Mouse (Mus musculus) stomach, postnatal 0 days (tissue): Measurements from ENCODE around the gene Ripply1. TPM values are rescaled to one million over a fixed set of nuclear protein-coding genes. Genes with fewer than 3 reads are reported as not detected.

Experiments
- ATAC-seq: fragments of 200-750 bp; cut with Nextera tagmentation; 2 replicates; pipeline ENCODE4 v1.8.0; 2017; ENCODE audit not compliant: low FRiP score, low TSS enrichment
- DNase-seq: peaks from one replicate; pipeline ENCODE4 v3.0.0-alpha.2; 2016; ENCODE audit warnings: low spot score
- H3K27ac ChIP-seq: fragments of 300-500 bp; sonication (generic); replicated peaks from 2 replicates; pipeline ENCODE4 v1.5.1; 2014; ENCODE audit warnings: mild to moderate bottlenecking, control low read depth
- H3K27me3 ChIP-seq: fragments of 300-500 bp; sonication (generic); 2 replicates; pipeline ENCODE4 v1.6.1; 2014; ENCODE audit warnings: low read length; ENCODE audit not compliant: control insufficient read depth, insufficient read depth
- H3K36me3 ChIP-seq: fragments of 300-500 bp; sonication (generic); 2 replicates; pipeline ENCODE4 v1.6.1; 2014; ENCODE audit warnings: low read length, mixed read lengths; ENCODE audit not compliant: control insufficient read depth, insufficient read depth
- H3K4me1 ChIP-seq: fragments of 300-500 bp; sonication (generic); replicated peaks from 2 replicates; pipeline ENCODE4 v1.6.1; 2014; ENCODE audit warnings: antibody characterized with exemption; ENCODE audit not compliant: control insufficient read depth, insufficient read depth
- H3K4me2 ChIP-seq: fragments of 300-500 bp; sonication (generic); replicated peaks from 2 replicates; pipeline ENCODE4 v1.6.1; 2014; ENCODE audit warnings: low read depth, mild to moderate bottlenecking, control low read depth, moderate library complexity
- H3K4me3 ChIP-seq: fragments of 300-500 bp; sonication (generic); 2 replicates; pipeline ENCODE4 v1.5.1; 2014; ENCODE audit warnings: low read depth, low read length, control low read depth
- H3K9ac ChIP-seq: fragments of 300-500 bp; sonication (generic); 2 replicates; pipeline ENCODE4 v1.6.1; 2014; ENCODE audit warnings: mild to moderate bottlenecking, low read length, control low read depth, mixed read lengths
- H3K9me3 ChIP-seq: fragments of 300-500 bp; sonication (generic); 2 replicates; pipeline ENCODE4 v1.6.1; 2016; ENCODE audit warnings: low read length; ENCODE audit not compliant: control insufficient read depth
- CTCF ChIP-seq: IDR thresholded peaks from 2 replicates; pipeline ENCODE4 v1.5.1; 2016; ENCODE audit warnings: antibody characterized with exemption, low read depth, mild to moderate bottlenecking, moderate library complexity
- EP300 ChIP-seq: optimal IDR thresholded peaks from 2 replicates; pipeline ENCODE3; 2016; ENCODE audit warnings: antibody characterized with exemption
- WGBS: fragments of 180-500 bp; shearing (Covaris S2); extraction: QIAGEN DNeasy Blood & Tissue Kit; methylation state at CpG from one replicate; pipeline ENCODE4 v1.1.7; 2014; 5-methylcytosine and 5-hydroxymethylcytosine counted together
- polyA plus RNA-seq: library from polyadenylated mRNA; unstranded; fragments of >200 nt; fragmentation: Nextera tagmentation; extraction: Ambion mirVana; gene quantifications from 2 replicates; pipeline ENCODE4 v1.2.1, GENCODE M21; 2015

The Ripply1 gene
- polyA plus RNA-seq, 1 experiment from 2014 or later = not detected

DNA sequence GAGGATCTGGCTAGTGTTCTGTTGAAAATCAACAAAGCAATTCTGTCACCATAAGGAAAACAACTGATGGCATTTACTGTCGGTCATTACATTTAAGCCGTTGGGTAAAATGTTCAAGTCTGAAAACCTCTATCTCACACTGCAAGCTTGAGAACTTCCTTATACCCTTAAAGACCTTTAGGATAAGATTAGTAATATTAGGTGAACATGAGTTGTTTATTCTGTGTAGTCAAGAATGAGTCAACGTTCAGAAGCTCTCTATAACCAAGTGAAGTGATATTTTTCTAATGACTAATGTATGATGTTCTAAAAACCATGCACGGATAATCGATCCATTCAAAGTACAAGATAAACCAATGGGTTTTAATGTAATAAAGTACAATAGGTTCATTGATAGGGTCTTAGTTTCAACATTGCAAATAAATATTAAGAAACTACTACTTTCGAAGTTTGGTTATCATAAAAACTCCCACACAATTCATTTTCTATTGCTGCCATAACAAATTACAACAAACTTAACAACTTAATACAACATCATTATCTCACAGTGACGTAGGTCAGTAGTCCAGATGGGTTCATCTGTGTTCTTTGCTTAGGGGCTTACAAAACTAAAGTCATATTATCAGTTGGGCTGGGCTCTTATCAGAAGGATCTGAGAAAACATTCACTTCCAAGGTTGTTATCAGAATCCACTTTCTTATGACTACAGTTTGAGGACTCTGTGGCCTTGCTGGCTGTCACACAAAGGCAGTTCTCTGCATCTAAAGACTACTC lies 12.1 kb upstream of the Ripply1 start:
- no peaks in the 10 kb centered on the region for H3K9me3 ChIP-seq
- H3K4me2 ChIP-seq = no peak overlapping the region
- H3K4me1 ChIP-seq = no peaks in the 10 kb centered on the region
- DNase-seq = no peak
- ATAC-seq = no peak
- H3K36me3 ChIP-seq = no peaks in the 10 kb centered on the region
- no peak overlapping the region for H3K27ac ChIP-seq
- 64% methylated on average over 7 of the region's 7 CpGs for WGBS
- no peak overlapping the region for H3K9ac ChIP-seq
- H3K4me3 ChIP-seq = no peak overlapping the region
- TF ChIP-seq EP300 (no peak), CTCF (no peak)
- H3K27me3 ChIP-seq = no peaks in the 10 kb centered on the region

DNA sequence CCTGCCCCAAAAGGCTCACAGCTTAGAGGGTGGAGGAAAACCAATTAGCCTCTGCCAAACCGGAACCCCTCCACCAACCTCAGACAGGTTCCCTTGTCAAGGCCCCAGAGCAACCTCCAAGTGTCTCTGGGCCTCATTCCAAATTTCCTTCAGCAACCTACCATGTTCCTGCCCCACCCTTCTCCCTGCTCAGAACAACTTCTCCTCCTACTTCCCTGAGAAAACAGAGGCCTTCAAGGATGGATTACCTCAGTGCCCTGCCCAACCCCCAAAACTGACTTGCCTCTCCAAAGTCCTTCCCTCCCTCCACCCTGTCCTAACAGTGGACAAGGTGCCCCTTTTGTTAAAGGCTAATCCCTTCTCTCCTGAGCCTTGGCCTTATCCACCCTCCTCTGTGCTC lies 3.6 kb upstream of the Ripply1 start:
- Histone ChIP-seq H3K4me2 (no peak overlapping the region), H3K36me3 (no peaks in the 10 kb centered on the region), H3K9me3 (no peaks in the 10 kb centered on the region), H3K4me1 (no peaks in the 10 kb centered on the region), H3K4me3 (no peak overlapping the region), H3K27ac (no peak overlapping the region), H3K9ac (no peak overlapping the region), H3K27me3 (no peaks in the 10 kb centered on the region)
- WGBS = 35% methylated on average over 1 of the region's 1 CpGs
- DNase-seq (no peak), ATAC-seq (no peak; the same call in 1 of the 2 replicates)
- no peak for TF ChIP-seq CTCF
- TF ChIP-seq EP300 = no peak

DNA sequence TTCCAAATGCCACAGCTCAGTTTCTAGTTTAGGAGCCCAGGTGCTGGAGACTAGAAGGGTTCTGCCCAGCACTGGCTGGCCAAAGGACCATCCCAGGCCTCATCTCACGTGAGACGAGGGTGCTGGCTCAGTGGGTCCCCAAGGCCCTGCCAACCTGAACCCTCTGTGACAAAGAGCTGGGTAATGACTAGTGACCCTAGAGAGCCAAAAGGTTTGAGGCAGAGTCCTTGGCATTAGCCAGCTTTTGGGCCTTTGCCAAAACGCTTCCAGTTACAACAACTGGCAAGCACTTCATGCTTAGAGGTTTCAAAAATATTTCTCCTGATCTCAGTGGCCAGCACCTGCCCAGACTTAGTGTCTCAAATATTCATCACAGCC lies 881 bp upstream of the Ripply1 start:
- Histone ChIP-seq H3K9me3 (no peaks in the 10 kb centered on the region), H3K4me1 (no peaks in the 10 kb centered on the region), H3K27me3 (no peaks in the 10 kb centered on the region), H3K9ac (no peak overlapping the region), H3K4me3 (no peak overlapping the region), H3K4me2 (no peak overlapping the region), H3K27ac (no peak overlapping the region), H3K36me3 (no peaks in the 10 kb centered on the region)
- DNase-seq = no peak
- no peak for ATAC-seq
- WGBS = 93% methylated on average over 3 of the region's 3 CpGs
- TF ChIP-seq EP300 (no peak), CTCF (no peak)

DNA sequence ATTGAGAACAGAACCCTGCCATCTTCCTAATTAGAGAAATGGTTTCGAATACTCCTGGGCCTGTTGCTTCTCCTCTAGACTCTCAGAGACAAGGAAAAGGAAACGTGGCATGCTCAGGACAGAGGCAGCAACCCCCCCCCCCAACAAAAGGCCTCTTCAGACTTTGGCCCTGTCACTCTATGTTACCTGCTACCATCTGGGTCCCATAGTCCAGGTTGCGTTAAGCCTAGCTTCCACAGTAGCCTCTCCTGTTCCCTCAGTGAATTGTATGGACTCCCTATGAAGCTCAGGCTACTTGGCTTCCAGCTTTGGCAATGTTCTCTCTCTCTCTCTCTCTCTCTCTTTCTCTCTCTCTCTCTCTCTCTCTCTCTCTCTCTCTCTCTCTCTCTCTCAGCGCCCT lies 590 bp downstream of the Ripply1 start:
- no peak for TF ChIP-seq EP300
- TF ChIP-seq CTCF = no peak
- ATAC-seq (no peak), DNase-seq (no peak)
- Histone ChIP-seq H3K4me2 (no peak overlapping the region), H3K4me1 (no peaks in the 10 kb centered on the region), H3K27ac (no peak overlapping the region), H3K27me3 (no peaks in the 10 kb centered on the region), H3K9me3 (no peaks in the 10 kb centered on the region), H3K36me3 (no peaks in the 10 kb centered on the region), H3K9ac (no peak overlapping the region), H3K4me3 (no peak overlapping the region)
- 76% methylated on average over 4 of the region's 4 CpGs for WGBS

DNA sequence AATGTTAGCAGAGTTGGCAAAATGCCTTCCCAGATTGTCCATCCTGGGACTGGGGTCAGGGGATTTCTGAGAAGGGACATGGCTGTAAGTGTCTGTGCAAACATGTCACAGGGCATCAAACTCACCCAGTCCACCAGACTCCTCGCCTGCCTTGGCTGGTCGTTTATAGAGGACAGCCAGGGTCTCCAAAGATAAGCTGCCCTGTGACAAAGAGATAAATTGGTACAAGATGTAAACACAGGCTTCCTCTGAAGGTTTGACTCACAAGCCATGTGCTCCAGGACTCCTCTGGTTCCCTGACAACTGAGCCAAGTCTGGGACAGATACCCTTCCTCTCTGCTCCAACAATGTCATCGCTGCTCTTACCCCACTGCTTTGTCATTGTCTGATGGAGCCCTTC lies 1.2 kb downstream of the Ripply1 start:
- WGBS = 18% methylated on average over 3 of the region's 3 CpGs
- Histone ChIP-seq H3K4me3 (no peak overlapping the region), H3K4me1 (no peaks in the 10 kb centered on the region), H3K27ac (no peak overlapping the region), H3K27me3 (no peaks in the 10 kb centered on the region), H3K9ac (no peak overlapping the region), H3K36me3 (no peaks in the 10 kb centered on the region), H3K9me3 (no peaks in the 10 kb centered on the region), H3K4me2 (no peak overlapping the region)
- no peak for DNase-seq
- no peak for TF ChIP-seq EP300
- no peak for TF ChIP-seq CTCF
- ATAC-seq = no peak

DNA sequence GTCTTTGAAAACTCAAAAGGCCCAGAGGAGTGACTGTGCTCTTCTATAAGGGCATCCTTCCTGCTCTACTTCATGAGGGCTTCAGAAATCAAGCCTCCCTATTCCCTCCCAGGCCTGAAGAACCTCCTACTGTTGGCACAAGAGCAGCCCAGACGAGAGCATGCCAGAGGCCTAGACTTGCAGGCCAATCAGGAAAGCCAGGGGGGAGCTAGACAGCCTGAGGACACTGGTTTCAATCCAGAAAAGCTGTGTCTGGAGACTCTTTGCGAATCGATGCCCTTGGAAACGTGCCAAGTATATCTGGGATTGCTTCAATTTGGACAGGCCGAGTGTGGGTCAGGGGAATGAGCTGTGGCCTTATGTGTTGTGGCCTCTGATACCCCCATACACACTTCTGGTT lies 2.8 kb downstream of the Ripply1 start:
- no peaks in the 10 kb centered on the region for H3K36me3 ChIP-seq
- H3K4me2 ChIP-seq = no peak overlapping the region
- no peaks in the 10 kb centered on the region for H3K9me3 ChIP-seq
- TF ChIP-seq EP300 = no peak
- TF ChIP-seq CTCF = no peak
- WGBS = 58% methylated on average over 5 of the region's 5 CpGs
- H3K4me3 ChIP-seq = no peak overlapping the region
- H3K9ac ChIP-seq = no peak overlapping the region
- DNase-seq (no peak), ATAC-seq (no peak)
- H3K4me1 ChIP-seq = no peaks in the 10 kb centered on the region
- H3K27ac ChIP-seq = no peak overlapping the region
- H3K27me3 ChIP-seq = no peaks in the 10 kb centered on the region
